Mouse (Mus musculus) ES-E14 (cell line): ENCODE data around the gene Ccer1. TPM values are rescaled to one million over a fixed set of nuclear protein-coding genes. Genes with fewer than 3 reads are reported as not detected.
"Not testable (repeated sequence)": the region's sequence is repeated elsewhere in the genome, so short reads cannot be mapped to it uniquely, and the experiment has no call there.

Experiments used
- DNase-seq: peaks from one replicate; pipeline ENCODE4 v3.0.0-alpha.2; 2013; ENCODE audit warnings: low read depth, low spot score
- H3K27ac ChIP-seq: 2 replicates; pipeline ENCODE4 v1.5.1; 2012; ENCODE audit warnings: low read depth, mild to moderate bottlenecking, low read length, moderate library complexity, mixed read lengths; ENCODE audit not compliant: poor library complexity, insufficient read depth, severe bottlenecking
- H3K36me3 ChIP-seq: 2 replicates; pipeline ENCODE4 v1.6.1; 2012; ENCODE audit warnings: mild to moderate bottlenecking, low read length, moderate library complexity, mixed read lengths; ENCODE audit not compliant: control insufficient read depth, poor library complexity, insufficient read depth, severe bottlenecking
- H3K4me1 ChIP-seq, 2 experiments: fragments of 150-350 bp in 1 of 2; sonication (generic) in 1 of 2; 2 replicates each; pipeline ENCODE4 v1.6.1; 2012; ENCODE audit warnings: low read length in 2 of 2, mild to moderate bottlenecking in 1 of 2, mixed read lengths in 1 of 2; ENCODE audit not compliant: control insufficient read depth in 2 of 2, insufficient read depth in 2 of 2, poor library complexity in 1 of 2
- H3K4me3 ChIP-seq, 2 experiments: fragments of 150-350 bp in 1 of 2; sonication (generic) in 1 of 2; 2 replicates each; pipeline ENCODE4 v1.5.1; 2012; ENCODE audit warnings: low read length in 2 of 2, low read depth in 1 of 2, mild to moderate bottlenecking in 1 of 2, mixed read lengths in 1 of 2; ENCODE audit not compliant: insufficient read depth in 1 of 2, poor library complexity in 1 of 2, severe bottlenecking in 1 of 2
- H3K9ac ChIP-seq: 2 replicates; pipeline ENCODE4 v1.6.1; 2012; ENCODE audit warnings: low read depth, mild to moderate bottlenecking, low read length, mixed read lengths; ENCODE audit not compliant: poor library complexity, insufficient read depth, severe bottlenecking
- H3K9me3 ChIP-seq: fragments of 150-350 bp; sonication (generic); 2 replicates; pipeline ENCODE4 v1.6.1; 2012; ENCODE audit warnings: low read depth, mild to moderate bottlenecking, low read length; ENCODE audit not compliant: control insufficient read depth, insufficient read depth
- CHD2 ChIP-seq: IDR thresholded peaks from 2 replicates; pipeline ENCODE4 v1.6.1; 2014; ENCODE audit warnings: mild to moderate bottlenecking, low read depth, low read length, inconsistent platforms
- HCFC1 ChIP-seq: IDR thresholded peaks from 2 replicates; pipeline ENCODE4 v1.6.1; 2012; ENCODE audit warnings: low read length, inconsistent platforms, borderline replicate concordance; ENCODE audit not compliant: insufficient read depth
- MAFK ChIP-seq: IDR thresholded peaks from 2 replicates; pipeline ENCODE4 v1.6.1; 2014; ENCODE audit warnings: mild to moderate bottlenecking, low read depth, low read length, inconsistent platforms; ENCODE audit not compliant: insufficient read depth
- ZC3H11A ChIP-seq: IDR thresholded peaks from 2 replicates; pipeline ENCODE4 v1.6.1; 2012; ENCODE audit warnings: low read depth, mild to moderate bottlenecking, inconsistent platforms, low read length, borderline replicate concordance
- ZNF384 ChIP-seq: IDR thresholded peaks from 2 replicates; pipeline ENCODE4 v1.6.1; 2012; ENCODE audit warnings: low read depth, low read length, inconsistent platforms
- in situ Hi-C, 2 experiments: fragments of 600-800 bp; cut with MboI; formaldehyde crosslinking; loops; one replicate each; pipeline ENCODE4 v1.15.1; 2025; ENCODE audit warnings: low sequenced_read_pairs in 2 of 2, inconsistent platforms in 1 of 2; ENCODE audit not compliant: unreplicated experiment in 2 of 2
- total RNA-seq: library from RNA; depleted of rRNA; stranded (reverse); fragments of 300-350 nt; gene quantifications from 2 replicates; pipeline ENCODE4 v1.2.3, GENCODE M21; 2012; rRNA removed

Ccer1 gene
- total RNA-seq, 1 experiment = not detected

DNA sequence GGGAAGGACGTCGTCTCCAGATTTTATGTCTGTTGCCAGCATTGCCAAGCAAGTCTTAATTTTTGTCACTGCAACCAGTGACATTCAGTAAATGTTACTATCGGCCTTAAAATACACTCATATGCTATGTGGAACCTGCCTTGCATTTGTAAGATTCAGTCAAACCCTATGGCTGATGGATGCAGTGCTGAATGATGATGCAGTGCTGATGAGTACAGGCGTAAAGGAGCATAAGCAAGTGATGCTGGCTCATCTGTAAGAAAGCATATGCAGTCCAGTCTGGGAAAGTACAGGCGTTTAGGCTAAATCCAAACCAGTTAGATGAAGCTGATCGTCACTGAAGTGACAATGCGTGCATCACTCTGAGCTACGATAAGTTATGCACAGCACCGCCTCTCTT is 29.9 kb downstream of the Ccer1 start:
- H3K4me1 ChIP-seq = no peaks in the 10 kb centered on the region
- H3K36me3 ChIP-seq = no peaks in the 10 kb centered on the region
- no peak for DNase-seq
- TF ChIP-seq HCFC1 (no peak), CHD2 (no peak), ZNF384 (no peak), ZC3H11A (no peak), MAFK (no peak)
- H3K9me3 ChIP-seq = no peaks in the 10 kb centered on the region
- H3K4me3 ChIP-seq = no peak overlapping the region
- H3K9ac ChIP-seq = no peak overlapping the region
- no peak overlapping the region for H3K27ac ChIP-seq
- in situ Hi-C loops = no loop called here

DNA sequence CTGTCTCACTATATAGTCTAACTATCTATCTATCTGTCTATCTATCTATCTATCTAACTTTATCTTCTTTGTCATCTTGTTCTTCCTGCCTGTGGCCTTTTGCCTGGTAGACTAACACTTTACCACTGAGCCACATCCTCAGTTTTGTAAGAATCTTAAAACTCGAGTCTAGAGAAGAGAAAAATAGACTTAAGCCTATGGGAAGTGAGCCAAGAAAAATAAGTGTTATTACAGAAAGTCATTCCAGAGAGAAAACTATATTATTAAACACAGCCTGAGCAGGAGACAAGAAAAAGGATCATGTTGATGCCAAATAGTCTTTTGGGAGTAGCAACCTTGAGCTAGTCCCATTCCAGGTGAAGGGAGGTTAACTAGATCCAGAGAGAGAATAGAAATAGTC is 33.1 kb downstream of the Ccer1 start:
- no peak for DNase-seq
- Histone ChIP-seq H3K9me3 (no peaks in the 10 kb centered on the region), H3K4me1 (no peaks in the 10 kb centered on the region), H3K27ac (no peak overlapping the region), H3K9ac (no peak overlapping the region), H3K4me3 (no peak overlapping the region), H3K36me3 (no peaks in the 10 kb centered on the region)
- TF ChIP-seq CHD2 (no peak), HCFC1 (no peak), MAFK (no peak)
- in situ Hi-C loops = no loop called here

DNA sequence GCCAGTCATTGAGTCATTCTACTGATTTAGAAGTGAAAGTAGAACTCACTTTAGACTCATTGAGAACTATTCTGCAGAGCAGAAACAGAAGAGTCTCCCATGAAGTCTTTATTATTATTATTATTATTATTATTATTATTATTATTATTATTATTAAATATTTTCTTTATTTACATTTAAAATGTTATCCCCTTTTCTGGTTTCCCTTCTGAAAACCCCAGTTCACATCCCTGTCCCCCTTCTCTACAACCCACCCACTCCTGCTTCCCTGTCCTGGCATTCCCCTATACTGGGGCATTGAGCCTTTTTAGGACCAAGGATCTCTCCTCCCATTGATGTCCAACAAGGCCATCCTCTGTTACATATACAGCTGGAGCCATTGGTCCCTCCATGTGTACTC is 33.8 kb downstream of the Ccer1 start, which contains the start of gene C030005K15Rik:
Gene C030005K15Rik, minus strand, starts transcription at position 101 of the 400 bp plus-strand sequence.
- H3K9ac ChIP-seq, H3K27ac ChIP-seq, in situ Hi-C loops, DNase-seq, H3K9me3 ChIP-seq, H3K36me3 ChIP-seq, H3K4me1 ChIP-seq, H3K4me3 ChIP-seq: not testable (repeated sequence)

Other genes starting within 250 kb of the Ccer1 start
- gene Dcn, start 213.4 kb upstream of the Ccer1 start, total RNA-seq = 0.32 and 0.89 TPM in 2 replicates
- not detected in 2 replicates for gene Lum, start 127.9 kb upstream of the Ccer1 start, total RNA-seq
- gene Kera, start 86.2 kb upstream of the Ccer1 start, total RNA-seq = not detected in 2 replicates
- not detected in 2 replicates for gene Epyc, start 49.0 kb upstream of the Ccer1 start, total RNA-seq
- not detected in 2 replicates for gene C030005K15Rik, start 33.7 kb downstream of the Ccer1 start, total RNA-seq